Mouse (Mus musculus): ENCODE data around the gene Fam198a.

Gene Fam198a

DNA sequence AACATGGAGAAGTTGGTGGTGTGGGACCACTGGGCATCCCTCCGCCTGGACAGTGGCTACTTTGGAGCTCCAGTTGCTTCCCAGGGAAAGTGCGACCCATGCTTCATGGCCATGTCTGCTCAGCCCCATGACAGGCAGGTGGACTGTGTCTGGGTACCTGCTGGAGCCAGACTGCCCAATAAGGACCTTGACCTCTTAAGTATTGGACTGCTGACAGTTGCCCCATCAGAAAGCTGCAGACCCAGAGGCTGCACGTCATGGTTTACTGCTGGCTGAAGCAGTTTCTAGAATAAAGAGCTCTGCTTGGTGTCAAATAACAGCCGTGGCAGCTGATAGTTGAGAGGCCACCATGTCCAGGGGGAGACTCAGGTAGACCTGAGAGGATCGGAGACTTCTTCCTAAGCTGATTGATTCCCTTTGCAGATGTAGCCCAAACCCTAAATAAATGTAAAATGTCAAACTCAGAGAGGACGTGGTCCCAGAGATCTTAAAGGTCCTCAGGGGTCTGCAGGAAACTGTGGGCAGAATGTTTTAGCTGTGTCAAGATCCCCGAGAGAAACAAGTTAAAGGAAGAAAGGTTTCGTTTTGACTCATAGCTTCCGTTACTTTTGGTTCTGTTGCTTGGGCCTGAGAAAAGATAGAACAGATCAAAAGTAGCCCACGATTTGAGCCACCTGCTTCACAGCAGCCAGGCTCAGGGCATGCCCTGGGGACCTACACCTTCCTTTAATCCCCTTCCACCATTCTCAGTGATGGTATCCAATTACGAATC is 24.0 kb upstream of the Fam198a start:
- no peak for DNase-seq

DNA sequence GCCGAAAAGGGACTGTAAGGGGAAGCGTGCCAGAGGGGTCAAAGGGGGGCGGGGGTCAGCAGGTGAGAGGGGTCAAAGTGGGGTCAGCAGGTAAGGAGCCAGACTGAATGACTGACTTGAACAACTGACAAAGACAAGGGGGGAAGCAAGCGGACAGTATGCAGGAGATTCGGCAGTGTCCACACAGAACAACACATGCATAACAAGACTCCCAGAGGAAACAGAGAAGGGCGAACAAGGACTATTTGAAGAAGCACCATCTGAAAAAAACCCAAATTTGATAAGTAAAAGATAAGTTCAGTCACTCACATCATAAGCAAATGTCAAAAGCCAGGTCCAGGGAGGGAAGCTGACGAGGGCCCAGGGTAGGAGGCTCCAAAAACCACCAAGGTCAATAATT is 23.1 kb upstream of the Fam198a start:
- no peak for DNase-seq

DNA sequence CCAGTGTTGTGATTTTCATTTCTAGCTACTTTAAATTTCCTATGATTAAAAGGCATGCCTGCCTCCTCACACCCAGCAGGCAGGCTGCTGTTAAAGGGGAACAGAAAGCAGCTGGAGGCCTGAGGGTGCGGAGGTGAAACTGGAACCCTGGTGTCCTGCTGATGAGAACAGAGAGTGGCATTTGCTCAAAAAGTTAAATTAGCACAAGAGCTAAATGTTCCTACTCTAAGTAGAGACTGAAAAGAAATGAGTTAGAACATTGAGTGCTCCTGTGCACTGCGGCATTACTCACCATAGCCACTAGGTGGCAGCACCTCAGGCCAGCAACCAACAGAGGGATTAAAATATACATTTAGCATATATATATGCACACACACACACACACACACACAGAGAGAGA is 22.3 kb upstream of the Fam198a start:
- DNase-seq, result peak; percentile 56

DNA sequence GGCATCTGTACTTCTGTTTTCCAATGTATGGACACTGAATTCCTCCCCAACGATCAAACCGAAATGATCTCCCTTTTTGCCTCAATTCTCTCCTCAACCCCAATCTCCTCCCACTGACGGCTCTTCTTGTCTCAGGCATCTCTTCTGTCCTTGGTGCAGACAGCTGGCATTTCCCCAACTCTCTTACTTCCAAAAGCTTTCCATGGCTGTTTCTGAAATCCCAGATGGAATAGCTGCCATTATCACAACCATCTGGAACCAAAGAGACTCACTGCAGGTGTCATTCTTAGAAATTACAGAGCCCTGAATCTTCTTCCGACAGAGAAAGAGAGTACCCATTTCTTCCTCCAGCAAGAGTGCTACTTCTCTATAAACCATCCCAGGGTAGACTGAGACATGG is 15.9 kb upstream of the Fam198a start:
- DNase-seq, result no peak

DNA sequence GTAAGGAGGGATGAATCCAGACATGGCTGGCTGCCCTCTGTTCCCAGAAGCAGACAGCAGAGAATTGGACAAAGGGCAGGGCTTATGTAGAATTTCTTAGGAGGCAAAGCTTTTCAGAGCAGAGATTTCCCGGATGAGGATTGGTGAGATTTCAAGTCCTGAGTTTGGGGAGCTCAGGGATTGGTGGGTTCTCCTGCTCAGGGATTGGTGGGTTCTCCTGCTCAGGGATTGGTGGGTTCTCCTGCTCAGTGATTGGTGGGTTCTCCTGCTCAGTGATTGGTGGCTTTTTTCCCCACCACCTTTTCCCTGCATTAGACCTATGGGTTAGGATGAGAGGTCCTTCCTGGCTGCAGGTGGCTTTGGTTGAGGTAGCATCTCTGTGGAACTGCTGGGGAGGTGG is 13.8 kb upstream of the Fam198a start:
- DNase-seq, result no peak

DNA sequence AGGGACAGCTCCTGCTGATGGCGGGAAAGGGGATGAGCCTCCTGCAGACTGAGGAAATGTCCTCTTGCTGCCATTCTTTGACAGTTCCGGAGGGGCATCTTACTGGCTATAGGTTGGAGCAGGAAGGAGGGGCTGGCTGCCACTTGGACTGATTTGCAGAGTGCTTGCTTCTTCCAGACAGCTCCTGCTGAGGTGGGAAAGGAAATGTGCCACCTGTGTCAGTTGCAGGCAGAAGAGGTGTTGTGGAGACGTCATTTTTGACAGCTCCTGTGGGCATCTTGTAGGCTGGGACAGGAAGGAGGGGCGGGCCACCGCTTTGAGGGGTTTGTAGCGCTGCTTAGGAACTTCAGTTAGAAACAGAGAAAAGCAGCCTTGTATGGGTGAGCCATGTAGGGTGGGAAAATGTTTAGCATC is 13.3 kb upstream of the Fam198a start:
- peak; percentile 58 for DNase-seq

DNA sequence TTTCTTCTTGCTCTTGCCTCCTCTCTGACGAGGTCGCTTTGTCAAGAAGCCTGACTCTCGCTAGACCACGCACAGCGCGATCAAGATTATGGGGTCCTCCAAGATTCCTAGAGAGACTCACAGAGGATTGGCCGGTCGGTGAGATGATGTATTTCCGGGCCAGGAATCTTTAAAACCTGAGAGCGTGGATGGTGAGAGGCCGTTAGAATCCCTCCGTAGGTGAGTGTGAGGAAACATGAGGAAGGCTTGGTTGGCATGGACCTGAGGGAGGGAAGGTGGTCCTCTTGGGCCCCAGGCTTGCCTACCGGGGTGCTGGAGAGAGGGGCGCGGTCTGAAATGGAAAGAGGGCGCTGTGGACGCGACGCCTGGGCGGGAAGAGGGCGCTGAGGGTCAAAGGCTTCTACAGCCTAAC is 12.8 kb upstream of the Fam198a start:
- peak; percentile 11 for DNase-seq

DNA sequence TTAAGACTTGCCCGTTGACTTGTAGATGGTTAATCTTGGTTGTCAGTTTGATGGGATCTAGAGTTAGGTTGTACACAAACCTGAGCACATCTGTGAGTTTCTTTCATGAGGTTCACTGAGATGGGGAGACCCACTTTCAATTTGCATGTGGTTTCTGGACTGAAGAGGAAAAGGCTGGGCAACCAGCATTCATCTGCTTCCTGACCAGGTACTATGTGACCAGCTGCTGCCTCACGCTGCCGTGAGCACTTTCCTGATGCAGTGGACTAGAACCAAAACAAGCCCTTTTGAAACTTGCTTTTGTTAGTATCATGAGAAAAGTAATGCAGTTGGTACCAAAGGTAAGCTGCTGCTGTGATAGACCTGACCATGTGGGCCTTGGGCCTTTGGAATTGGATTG is 7.8 kb upstream of the Fam198a start:
- DNase-seq, result no peak

DNA sequence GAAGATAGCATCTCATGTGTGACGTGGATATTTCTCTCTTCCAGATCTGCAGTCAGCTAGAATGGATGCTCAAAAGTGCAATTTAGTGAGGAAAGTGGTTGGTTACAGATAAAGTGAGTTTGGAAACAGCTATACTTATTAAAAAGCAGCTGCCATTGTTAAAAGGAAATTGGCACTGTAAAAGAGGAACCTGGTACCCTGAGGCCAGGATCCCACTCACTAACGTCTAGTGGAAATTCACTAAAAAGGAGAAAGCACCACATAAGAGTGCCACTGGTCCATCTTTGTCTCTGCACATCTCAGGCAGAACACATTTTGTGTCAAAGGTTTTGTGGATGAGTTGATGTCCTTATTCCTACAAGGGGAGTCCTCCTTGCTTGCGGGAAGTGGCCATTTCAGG is 7.2 kb upstream of the Fam198a start:
- no peak for DNase-seq

DNA sequence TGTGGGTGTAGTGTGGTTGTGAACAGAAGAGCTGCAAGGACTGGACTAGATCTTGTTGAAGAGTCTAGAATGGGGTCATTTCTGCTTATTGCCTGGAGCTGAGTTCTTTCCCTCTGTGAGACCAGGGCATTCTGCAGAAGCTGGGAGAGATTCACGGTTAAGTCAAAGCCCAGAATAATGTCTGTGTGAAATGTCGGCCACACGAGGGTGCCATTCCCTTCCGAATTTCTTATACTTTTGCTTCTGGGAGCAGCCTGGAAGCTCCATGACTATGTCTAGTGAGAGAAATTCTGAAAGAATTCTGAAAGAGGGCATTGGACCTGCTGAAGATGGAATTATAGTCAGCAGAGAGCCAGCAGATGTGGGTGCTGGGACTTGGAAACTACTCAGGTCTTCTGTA is 3.0 kb upstream of the Fam198a start:
- DNase-seq, result peak; percentile 8

DNA sequence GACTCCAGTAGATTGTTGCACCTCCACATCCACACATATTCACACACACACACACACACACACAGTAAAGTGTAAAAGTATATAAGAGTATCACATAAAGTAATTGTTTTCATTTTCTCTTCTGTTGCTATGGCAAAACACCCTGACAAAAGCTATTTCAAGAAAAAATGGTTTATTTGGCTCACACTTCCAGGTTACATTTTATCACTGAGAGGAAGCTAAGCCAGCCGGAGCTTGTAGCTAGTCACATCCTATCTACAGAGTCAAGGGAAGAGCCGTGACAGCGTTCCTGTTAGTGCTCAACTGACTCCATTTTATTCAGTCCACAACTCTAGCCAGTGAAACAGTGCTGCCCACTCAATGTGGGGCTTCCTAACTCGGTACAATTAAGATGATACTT is 2.4 kb upstream of the Fam198a start:
- no peak for DNase-seq

DNA sequence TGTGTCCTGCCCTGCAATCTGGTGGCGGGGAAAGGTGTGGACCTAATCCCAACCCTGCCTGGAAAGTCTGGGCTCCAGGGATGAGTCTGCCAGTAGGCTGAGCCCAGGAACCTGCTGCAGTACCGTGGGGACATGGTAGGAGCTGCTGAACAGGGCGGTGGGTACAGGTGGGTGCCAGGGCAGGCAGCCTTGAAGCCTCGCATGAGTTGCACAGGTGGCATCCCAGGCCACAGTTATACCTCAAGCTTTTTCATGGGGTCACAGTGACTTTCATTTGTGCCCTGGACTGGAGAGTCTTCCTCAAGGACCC is 281 bp downstream of the Fam198a start:
- DNase-seq, result no peak

DNA sequence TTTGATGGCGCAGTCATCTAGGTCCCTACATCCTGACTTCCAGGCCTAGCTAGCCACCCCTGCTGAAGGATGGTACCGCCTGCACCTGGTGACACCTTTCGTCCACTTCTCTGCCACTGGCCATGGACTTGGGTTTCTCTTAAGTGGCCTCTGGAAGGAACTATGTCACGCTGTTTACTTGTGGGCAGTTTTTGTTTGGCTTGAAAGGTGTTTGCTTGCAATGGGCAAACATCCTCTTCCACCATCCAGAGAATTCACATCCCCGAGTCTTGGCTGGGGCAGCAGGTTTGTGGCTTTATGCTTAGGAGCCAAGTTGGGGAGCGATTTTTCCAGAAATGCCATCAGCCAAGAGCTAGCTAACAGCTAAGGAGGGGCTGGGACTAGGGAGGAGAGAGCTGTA is 1.8 kb downstream of the Fam198a start:
- DNase-seq, result no peak

DNA sequence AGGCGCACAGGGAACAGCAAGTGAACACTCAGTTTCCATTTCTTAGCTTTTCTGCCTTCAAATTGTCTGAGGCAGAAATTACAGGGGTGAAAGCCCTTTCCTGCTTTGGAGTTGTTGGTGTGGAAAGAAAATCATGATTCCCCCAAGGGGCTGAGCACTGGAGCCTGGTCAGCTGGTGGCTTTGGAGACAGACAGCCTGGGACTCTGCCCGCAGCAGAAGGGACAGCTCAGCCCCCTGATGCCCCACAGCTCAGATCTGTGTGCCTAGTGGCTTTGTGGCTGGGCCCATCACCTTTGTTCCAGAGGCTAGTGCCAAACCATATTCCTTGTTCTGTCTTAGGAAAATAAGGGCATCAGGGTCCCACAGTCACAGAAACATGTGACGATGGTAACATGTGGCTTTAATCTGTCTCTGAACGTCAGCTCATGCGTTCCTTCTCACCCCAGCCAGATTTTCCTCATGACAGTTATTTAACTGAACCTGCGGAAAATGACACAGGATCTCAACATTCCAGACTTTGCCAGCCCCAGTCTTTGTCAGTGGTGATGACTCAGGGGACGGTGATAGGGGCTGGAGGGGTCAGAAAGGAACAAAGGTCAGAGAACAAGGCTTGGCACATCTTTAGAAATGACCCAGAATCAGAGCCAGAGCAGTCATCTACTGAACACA is 9.3 kb downstream of the Fam198a start:
- no peak for DNase-seq

DNA sequence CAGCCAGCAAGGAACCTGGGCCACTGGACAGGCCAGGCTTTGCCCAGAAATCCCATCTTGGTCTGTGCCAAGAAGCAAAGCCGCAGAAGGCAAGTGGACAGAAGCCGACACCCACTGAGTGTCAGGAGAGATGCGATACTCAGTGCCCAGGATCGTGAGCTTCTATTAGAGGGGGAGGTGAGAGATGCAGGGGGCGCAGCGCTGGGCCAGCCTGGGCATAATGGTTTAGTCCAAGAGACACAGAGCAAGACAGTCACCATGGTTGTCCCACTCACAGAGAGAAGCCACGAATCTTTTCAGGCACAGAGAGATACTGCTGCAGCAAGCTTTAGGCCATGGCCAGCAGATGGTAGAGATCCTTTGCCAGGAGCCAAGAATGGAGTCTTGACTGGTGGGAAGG is 14.2 kb downstream of the Fam198a start:
- no peak for DNase-seq

DNA sequence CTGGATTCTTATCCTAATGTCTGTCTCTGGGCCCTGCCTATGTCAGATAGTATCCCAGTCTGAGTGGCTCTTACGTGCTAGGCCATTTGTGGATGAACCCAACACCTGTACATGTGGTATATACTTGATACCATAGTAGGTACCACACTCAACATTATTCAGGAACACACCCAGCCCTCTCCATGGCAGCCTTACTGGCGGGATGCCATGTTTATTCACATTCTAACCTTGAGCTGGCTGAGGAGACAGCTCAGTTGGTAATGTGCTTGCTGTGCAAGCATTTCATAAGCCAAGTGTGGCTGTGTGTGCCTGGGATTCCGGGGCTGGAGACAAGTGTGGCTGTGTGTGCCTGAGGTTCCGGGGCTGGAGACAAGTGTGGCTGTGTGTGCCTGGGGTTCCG is 17.5 kb downstream of the Fam198a start:
- no peak for DNase-seq

DNA sequence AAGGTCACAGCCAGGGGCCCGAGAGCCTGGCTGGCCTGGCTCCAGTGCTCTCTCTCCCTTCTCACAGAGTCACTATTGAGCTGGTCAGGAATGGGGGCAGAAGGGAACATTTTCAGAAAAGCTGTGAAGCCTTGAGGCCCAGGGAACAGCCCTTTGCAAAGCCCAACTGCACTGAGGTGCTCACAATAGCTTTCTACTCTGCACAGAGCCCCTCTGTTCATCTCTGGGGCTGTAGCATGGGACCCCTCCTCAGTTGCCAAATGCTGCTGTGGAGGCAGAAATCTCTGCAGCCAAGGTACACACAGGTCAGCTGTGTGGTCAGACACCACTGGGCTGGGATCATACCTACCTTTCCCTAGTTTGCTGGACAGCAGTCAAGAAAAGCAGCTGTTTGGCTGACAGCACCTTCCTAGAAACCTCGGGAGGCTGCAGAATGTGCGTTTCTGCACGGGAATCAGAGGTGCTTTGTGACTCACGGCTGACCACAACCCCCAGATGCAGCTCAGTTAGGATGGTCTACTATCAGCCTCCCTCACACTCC is 19.1 kb downstream of the Fam198a start:
- no peak for DNase-seq

DNA sequence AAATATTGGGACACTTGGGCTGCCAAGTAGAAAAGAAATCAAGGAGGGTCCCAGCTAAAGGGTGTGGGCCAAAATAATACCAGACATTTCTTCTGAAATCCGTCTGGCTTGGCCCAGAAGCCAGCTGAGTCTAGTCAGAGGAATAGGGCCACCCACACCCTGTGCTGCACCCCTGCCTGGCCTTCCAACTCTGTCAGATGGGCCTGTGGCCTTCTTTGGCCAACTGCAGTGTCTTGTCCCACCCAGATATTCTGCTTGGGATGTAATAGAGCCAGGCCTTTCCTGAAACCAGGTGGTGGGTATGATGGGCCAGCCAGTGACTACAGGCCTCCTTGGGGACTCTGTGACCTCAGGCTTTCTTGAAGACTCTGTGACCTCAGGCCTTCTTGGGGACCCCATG is 22.4 kb downstream of the Fam198a start:
- no peak for DNase-seq

DNA sequence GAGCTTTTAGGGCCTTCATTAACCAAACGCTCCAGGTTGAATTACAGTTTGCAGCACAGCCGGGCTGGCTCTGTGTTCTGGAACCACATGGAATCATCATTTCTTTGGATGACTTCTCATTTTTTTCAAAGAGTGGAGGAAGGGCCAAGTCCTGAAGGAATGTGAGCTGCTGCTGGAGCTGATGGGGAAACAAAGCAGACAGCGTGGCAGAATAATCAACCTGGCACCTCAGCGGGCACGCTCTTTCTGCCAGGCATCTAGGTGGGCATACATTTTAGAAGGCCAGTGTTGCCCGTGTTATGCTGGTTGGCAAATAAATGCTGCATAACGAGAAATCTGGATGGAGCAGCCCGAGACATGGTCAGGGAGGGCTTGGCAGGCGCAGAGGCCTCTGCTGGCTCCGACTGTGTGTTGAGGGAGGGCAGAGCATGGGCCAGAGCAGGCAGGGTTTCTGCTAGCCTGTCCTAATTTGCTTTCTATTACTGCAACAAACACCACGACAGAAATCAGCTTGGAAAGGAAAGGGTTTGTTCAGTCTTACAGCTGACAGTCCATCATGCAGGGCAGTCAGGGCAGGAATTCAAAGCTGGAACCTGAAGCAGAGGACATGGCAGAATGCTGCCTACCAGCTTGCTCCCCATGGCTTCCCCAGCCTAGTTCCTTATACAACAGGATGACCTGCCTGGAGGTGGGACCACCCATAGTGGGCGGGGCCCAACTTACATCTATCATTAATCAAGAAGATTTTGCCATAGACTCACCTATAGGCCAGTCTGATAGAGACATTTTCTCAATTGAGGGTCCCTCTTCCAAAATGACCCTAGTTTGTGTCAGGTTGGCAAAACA is 23.6 kb downstream of the Fam198a start:
- DNase-seq, result no peak

DNA sequence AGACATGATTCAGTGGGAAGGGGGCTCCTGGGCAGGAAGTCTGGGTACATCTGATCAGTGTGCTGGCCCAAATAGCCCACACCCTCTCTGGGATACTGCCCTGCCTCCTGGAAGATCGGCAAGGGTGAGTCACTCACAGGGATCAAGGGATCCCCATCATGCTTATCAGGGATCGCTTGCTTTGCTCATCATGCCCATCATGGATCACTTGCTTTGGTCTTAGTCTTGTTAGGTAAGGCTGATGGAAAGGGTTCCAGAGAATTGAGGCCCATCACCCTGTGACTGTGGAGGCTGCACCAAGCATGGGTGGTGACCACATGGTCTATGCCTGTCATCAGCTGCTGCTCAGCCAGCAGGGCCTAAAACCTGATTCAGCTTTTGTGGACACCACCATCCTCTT is 24.5 kb downstream of the Fam198a start:
- no peak for DNase-seq

DNA sequence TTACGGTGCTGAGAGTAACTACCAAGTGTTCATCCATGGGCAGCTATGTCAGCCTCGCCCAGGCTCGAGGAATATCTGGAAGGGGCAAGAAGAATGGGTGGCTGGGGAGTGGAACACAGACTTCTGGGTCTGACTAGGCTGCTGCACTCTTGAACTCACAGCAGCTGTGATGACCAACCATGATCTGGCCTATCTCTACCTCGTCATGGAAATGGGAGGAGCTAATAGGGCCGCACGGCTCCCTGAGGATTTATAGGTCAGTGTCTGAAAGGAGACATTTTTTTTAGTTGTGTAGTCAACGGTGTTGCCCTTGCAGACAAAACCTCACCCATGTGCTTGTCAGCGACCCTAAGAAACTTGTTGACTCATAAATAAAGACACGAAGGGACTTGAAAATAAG is 30.3 kb downstream of the Fam198a start:
- DNase-seq, result no peak

DNA sequence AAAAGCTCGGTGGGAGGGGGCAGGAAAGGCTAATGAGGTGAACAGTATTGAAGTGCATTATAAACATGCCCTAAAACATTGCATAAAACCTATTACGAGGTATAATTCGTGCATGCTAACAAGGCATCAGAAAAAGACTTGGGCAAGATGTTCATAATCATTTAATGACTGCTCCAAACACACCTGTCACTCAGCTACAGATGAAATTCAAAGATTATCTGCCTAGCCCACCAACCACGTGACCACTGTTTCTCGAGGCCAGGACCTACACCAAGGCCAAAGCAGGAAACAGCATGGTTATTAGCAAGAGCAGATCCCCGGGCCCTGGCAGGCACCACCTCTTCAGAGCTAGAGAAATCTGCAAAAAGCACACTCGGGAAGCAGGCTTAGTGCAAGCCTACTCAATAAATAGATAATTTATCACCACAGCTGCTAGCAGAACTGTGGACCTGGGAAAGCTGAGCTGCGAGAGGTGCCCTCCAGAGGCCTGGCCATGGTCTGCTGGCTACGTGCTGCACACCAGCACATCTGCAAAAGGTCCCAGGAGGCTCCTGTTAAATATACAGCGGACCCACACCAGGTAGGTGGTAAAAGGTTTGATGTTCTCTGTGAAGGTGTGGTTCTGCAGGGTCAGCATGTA is 30.8 kb downstream of the Fam198a start:
- no peak for DNase-seq

DNA sequence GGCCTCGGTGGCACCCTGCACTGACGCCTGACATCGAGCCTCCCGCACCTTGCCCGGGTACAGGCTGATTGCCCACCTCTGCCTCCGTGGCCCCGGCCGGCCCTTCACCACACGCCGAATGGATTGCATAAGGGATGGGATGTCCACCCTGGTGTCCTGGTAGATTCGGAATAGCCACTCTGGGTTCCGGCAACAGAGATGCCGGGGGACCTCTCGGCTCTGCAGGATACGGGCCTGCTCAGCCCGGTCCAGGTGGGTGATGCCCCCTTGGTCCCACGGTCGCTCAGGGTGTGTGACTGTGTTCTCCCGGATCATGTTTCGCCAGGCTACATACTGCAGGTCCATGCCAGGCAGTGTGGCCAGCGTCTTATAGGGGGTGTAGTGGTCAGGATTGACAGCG is 31.4 kb downstream of the Fam198a start:
- DNase-seq, result no peak
